Comparison of ENCODE assay signal across 23 mouse cellular contexts in the genomic region with DNA sequence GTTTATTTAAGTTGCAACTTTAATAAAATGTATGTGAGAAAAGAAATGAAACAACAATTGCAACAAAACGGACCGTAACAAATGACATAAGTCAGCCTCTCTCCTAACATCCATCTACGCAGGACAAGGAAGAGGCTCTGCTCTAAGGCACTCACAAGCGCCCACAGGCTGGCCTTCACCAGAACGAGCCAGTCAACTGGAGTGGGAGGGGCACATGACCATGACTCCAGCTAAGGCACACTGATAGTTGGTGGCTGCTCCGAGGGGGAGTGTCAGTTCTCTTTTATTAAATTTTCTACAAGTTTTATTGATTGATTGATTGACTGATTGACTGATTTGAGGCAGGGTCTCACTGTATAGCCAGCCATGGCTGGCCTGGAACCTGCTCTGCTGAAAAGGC. TPM values are rescaled to one million over a fixed set of nuclear protein-coding genes. Genes with fewer than 3 reads are reported as not detected.
DNase-seq lines count a peak whose midpoint lies in the region; ATAC-seq and TF ChIP-seq lines count a peak whose summit lies in the region.
"Had no signal": no experiment of that assay in that cellular context is flagged by ENCODE, and none has a peak within 500 bp of the region (broad histone marks: within the 10 kb centered on the region; RNA-seq: fewer than 3 reads in every experiment).

No protein-coding gene starts in this region.

- H3K4me3 ChIP-seq in hindbrain, postnatal 0 days (ENCODE audit: low read length) = no peak overlapping the region
- H3K4me3 ChIP-seq in hindbrain, embryonic 14.5 days (replicated peaks; ENCODE audit: low read length) = no peak overlapping the region
- H3K4me3 ChIP-seq in myocyte = no peak overlapping the region
- H3K4me3 ChIP-seq: embryonic facial prominence, embryonic 10.5 days; embryonic facial prominence, embryonic 12.5 days; forebrain, embryonic 13.5 days; forebrain, embryonic 15.5 days had no signal

- no peak overlapping the region for H3ac ChIP-seq in myocyte (ENCODE audit: control insufficient read depth, insufficient read length)

- no peak overlapping the region for H3K9ac ChIP-seq in hindbrain, postnatal 0 days (replicated peaks; ENCODE audit: low read length)
- no peak overlapping the region for H3K9ac ChIP-seq in hindbrain, embryonic 14.5 days
- H3K9ac ChIP-seq: embryonic facial prominence, embryonic 12.5 days; forebrain, embryonic 13.5 days; forebrain, embryonic 15.5 days; forebrain, postnatal 0 days had no signal

- no peaks in the 10 kb centered on the region for H3K79me2 ChIP-seq in myocyte (ENCODE audit: control insufficient read depth, insufficient read depth)

- no peaks in the 10 kb centered on the region for H3K36me3 ChIP-seq in hindbrain, postnatal 0 days (ENCODE audit: insufficient read depth, low read length)
- no peaks in the 10 kb centered on the region for H3K36me3 ChIP-seq in hindbrain, embryonic 14.5 days (replicated peaks; ENCODE audit: control insufficient read depth, insufficient read depth)
- no peaks in the 10 kb centered on the region for H3K36me3 ChIP-seq in myocyte (ENCODE audit: control insufficient read depth, insufficient read depth)
- H3K36me3 ChIP-seq: embryonic facial prominence, embryonic 12.5 days had no signal

- ATAC-seq in hindbrain, postnatal 0 days = 0 out of 2 replicates have a peak, but pooled peaks have one; percentile 34
- ATAC-seq in hindbrain, embryonic 14.5 days (ENCODE audit: low FRiP score) = no peak
- ATAC-seq: CD4-positive, CD25-positive, alpha-beta regulatory T cell, adult 4 months; forebrain, embryonic 13.5 days; forebrain, embryonic 15.5 days; forebrain, postnatal 0 days; Patski had no signal

- H3K27ac ChIP-seq in hindbrain, postnatal 0 days = no peak overlapping the region
- no peak overlapping the region for H3K27ac ChIP-seq in hindbrain, embryonic 14.5 days
- H3K27ac ChIP-seq: embryonic facial prominence, embryonic 12.5 days; forebrain, embryonic 13.5 days; forebrain, embryonic 15.5 days had no signal

- H3K4me1 ChIP-seq in hindbrain, postnatal 0 days (ENCODE audit: insufficient read depth, low read length) = no peaks in the 10 kb centered on the region
- 0 out of 2 replicates have a peak, but pooled peaks cover 2% of the 10 kb centered on the region for H3K4me1 ChIP-seq in hindbrain, embryonic 14.5 days (replicated peaks; ENCODE audit: control insufficient read depth, insufficient read depth, low read length)

- no peak for TF ChIP-seq CTCF in hindbrain, postnatal 0 days (IDR thresholded peaks at IDR 0.05; ENCODE audit: low read depth)

- WGBS in hindbrain, postnatal 0 days = 81% methylated on average over 6 of the region's 6 CpGs
- WGBS in hindbrain, embryonic 14.5 days = 86% methylated on average over 6 of the region's 6 CpGs

- H3K9me3 ChIP-seq in hindbrain, postnatal 0 days (ENCODE audit: low read length) = no peaks in the 10 kb centered on the region
- no peaks in the 10 kb centered on the region for H3K9me3 ChIP-seq in hindbrain, embryonic 14.5 days (ENCODE audit: control insufficient read depth, low read length)
- H3K9me3 ChIP-seq: embryonic facial prominence, embryonic 10.5 days; embryonic facial prominence, embryonic 12.5 days; forebrain, embryonic 13.5 days; forebrain, embryonic 15.5 days; G1E had no signal

- H3K4me2 ChIP-seq in hindbrain, postnatal 0 days (ENCODE audit: low read depth, low read length) = no peak overlapping the region
- H3K4me2 ChIP-seq in hindbrain, embryonic 14.5 days (replicated peaks) = no peak overlapping the region
- peak overlapping the region; percentile 12 for H3K4me2 ChIP-seq in myocyte (ENCODE audit: low read depth)
- H3K4me2 ChIP-seq: embryonic facial prominence, embryonic 12.5 days; forebrain, embryonic 13.5 days; forebrain, embryonic 15.5 days had no signal

- no peak for TF ChIP-seq POLR2A in myocyte (IDR thresholded peaks at IDR 0.05; ENCODE audit: insufficient read length, low read depth)

- no peaks in the 10 kb centered on the region for H3K27me3 ChIP-seq in hindbrain, postnatal 0 days (ENCODE audit: insufficient read depth, low read length)
- no peaks in the 10 kb centered on the region for H3K27me3 ChIP-seq in hindbrain, embryonic 14.5 days (ENCODE audit: control insufficient read depth, insufficient read depth, low read length)
- H3K27me3 ChIP-seq in myocyte (ENCODE audit: control insufficient read depth, insufficient read depth, insufficient read length) = no peaks in the 10 kb centered on the region
- H3K27me3 ChIP-seq: CH12.LX; embryonic facial prominence, embryonic 12.5 days; forebrain, embryonic 13.5 days; forebrain, embryonic 15.5 days; Patski had no signal

- DNase-seq in adrenal gland, adult 2 months = peak; percentile 55
- DNase-seq in adrenal gland, adult 18-20 months (ENCODE audit: low spot score in 2 of 2) = no peak
- DNase-seq in adrenal gland, postnatal 14 days = peak; percentile 54
- DNase-seq in adrenal gland, adult 8-10 months = no peak
- no peak for DNase-seq in hindbrain, postnatal 0 days (ENCODE audit: low spot score)
- DNase-seq in hindbrain, embryonic 14.5 days (ENCODE audit: low spot score) = no peak
- no peak for DNase-seq in layer of hippocampus, adult 9-10 months (ENCODE audit: low spot score)
- DNase-seq: B cell, adult 2 months; cerebellum, adult 11-12 months; cerebellum, adult 2 months; cerebellum, adult 9-10 months; cerebellum, postnatal 10 days; cerebellum, postnatal 25 days; forebrain, postnatal 0 days had no signal

TF ChIP-seq in myocyte, 11 proteins besides CTCF, POLR2A, EP300 and RAD21:
- TF ChIP-seq USF1 (IDR thresholded peaks at IDR 0.05; ENCODE audit: low read depth) (no peak), REST (IDR thresholded peaks at IDR 0.05; ENCODE audit: insufficient read depth, insufficient read length) (no peak), MYOD1 (IDR thresholded peaks at IDR 0.05; ENCODE audit: control insufficient read depth in 1 of 3, insufficient read length in 2 of 3, low read depth in 2 of 3) (no peak), MYOG (IDR thresholded peaks at IDR 0.05; ENCODE audit: control insufficient read depth in 1 of 3, insufficient read depth in 1 of 3, insufficient read length in 2 of 3, low read depth in 2 of 3) (no peak), TCF3 (IDR thresholded peaks at IDR 0.05; ENCODE audit: insufficient read length, low read depth) (no peak), CEBPB (IDR thresholded peaks at IDR 0.05; ENCODE audit: insufficient read depth, poor library complexity, severe bottlenecking) (no peak), MAX (IDR thresholded peaks at IDR 0.05; ENCODE audit: low read depth) (no peak), POLR2AphosphoS2 (IDR thresholded peaks at IDR 0.05; ENCODE audit: insufficient read length, low read depth) (no peak), SRF (IDR thresholded peaks at IDR 0.05; ENCODE audit: control insufficient read depth, insufficient read length, low read depth) (no peak), E2F4 (IDR thresholded peaks at IDR 0.05; ENCODE audit: insufficient read depth) (no peak), TCF12 (IDR thresholded peaks at IDR 0.05; ENCODE audit: insufficient read depth, poor library complexity, severe bottlenecking) (no peak)

RNA-seq across cellular contexts. Expression of a gene that starts 52.5 kb away (rescaled TPM):
- total RNA-seq in adrenal gland, adult 2 months (2021) = 10 to 100 TPM; 94.2 to 94.9 TPM
- polyA plus RNA-seq in adrenal gland, adult 2 months (2012; rRNA removed) = 33.0 and 43.5 TPM in 2 replicates
- total RNA-seq in adrenal gland, adult 18-20 months (2021) = 10 to 100 TPM; 65.3 to 98.1 TPM
- 78.2 and 90.1 TPM in 2 replicates for total RNA-seq in adrenal gland, postnatal 14 days (2021)
- 100 to 1,000 TPM in 3 of 4 experiments, 10 to 100 TPM in 1; 98.9 to 144 (median 104) TPM for total RNA-seq in adrenal gland, adult 8-10 months (2022)
- total RNA-seq in hindbrain, postnatal 0 days (2014; rRNA removed) = 34.9 and 37.8 TPM in 2 replicates
- 69.8 and 70.3 TPM in 2 replicates for polyA plus RNA-seq in hindbrain, postnatal 0 days (2015; fragmentation: Nextera tagmentation; extraction: Ambion mirVana)
- 71.3 and 77.7 TPM in 2 replicates for polyA plus RNA-seq in hindbrain, embryonic 14.5 days (2014; fragmentation: Nextera tagmentation; extraction: Ambion mirVana)
- 78.9 TPM for polyA plus RNA-seq in myocyte (2012; fragmentation: generic; extraction: Trizol)

Comparison
In these comparisons a context has a peak if more than half of its experiments do, and no peak if none do; other contexts are left out.
1. DNase-seq: peak in adrenal gland, adult 2 months (single experiment) and adrenal gland, postnatal 14 days (single experiment); none in adrenal gland, adult 18-20 months (0 of 2), adrenal gland, adult 8-10 months (single experiment), hindbrain, postnatal 0 days (single experiment), hindbrain, embryonic 14.5 days (single experiment) and layer of hippocampus, adult 9-10 months (single experiment).